In the genomic region with DNA sequence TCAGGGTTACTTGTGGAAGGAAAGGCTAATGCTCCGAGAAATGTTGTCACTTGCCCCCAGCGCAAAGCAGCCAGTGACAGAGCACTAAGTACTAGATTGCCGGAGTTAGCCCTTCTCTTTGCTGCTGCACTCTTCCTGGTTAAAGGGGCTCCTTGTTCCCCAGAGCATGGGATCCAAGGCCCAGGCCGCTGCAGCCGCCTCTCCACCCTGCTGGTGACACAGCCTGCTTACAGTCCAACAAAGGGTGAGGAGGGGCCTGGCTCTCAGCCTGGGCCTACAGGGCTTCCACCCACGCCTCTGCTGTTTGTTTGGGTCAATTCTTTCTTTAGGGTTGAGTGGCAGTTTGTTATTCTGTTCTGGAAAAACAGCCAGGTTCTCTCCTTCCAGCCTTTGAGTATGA, we compare ENCODE assay signal across 8 mouse cellular contexts. TPM values are rescaled to one million over a fixed set of nuclear protein-coding genes. Genes with fewer than 3 reads are reported as not detected.
DNase-seq lines count a peak whose midpoint lies in the region.

No protein-coding gene starts in this region.

- 50% methylated on average over 6 of the region's 6 CpGs for WGBS in embryonic facial prominence, embryonic 10.5 days

- H3K9me3 ChIP-seq in embryonic facial prominence, embryonic 10.5 days: no peaks in the 10 kb centered on the region

- peak overlapping the region; percentile 65; the same call in 1 of the 2 replicates for H3K27ac ChIP-seq in embryonic facial prominence, embryonic 10.5 days (replicated peaks)

- no peaks in the 10 kb centered on the region for H3K27me3 ChIP-seq in embryonic facial prominence, embryonic 10.5 days (replicated peaks; ENCODE audit: low read depth, poor library complexity, severe bottlenecking)

- peaks cover 17% of the 10 kb centered on the region; the same call in 1 of the 2 replicates for H3K36me3 ChIP-seq in embryonic facial prominence, embryonic 10.5 days (replicated peaks)

- H3K4me1 ChIP-seq in embryonic facial prominence, embryonic 10.5 days: peaks cover 7% of the 10 kb centered on the region

- DNase-seq in adrenal gland, adult 2 months: peak; percentile 60
- no peak for DNase-seq in adrenal gland, adult 8-10 months
- peak; percentile 55 for DNase-seq in 3T3-L1 (ENCODE audit: low read depth, low spot score)
- DNase-seq in embryonic facial prominence, embryonic 10.5 days (ENCODE audit: low spot score): no peak
- DNase-seq in heart, postnatal 10 days: peak; percentile 71
- peak; percentile 34 to 68 for DNase-seq in left cerebral cortex, postnatal 10 days (ENCODE audit: extremely low spot score in 1 of 2, low spot score in 2 of 2)
- peak; percentile 23 for DNase-seq in ovary, adult 18-20 months (ENCODE audit: low spot score)
- DNase-seq in thymus, postnatal 10 days (ENCODE audit: low spot score in 2 of 2): no peak

- intact Hi-C loops in heart, postnatal 10 days (cut with DNase I): no loop called here
- intact Hi-C loops in left cerebral cortex, postnatal 10 days (cut with DNase I): no loop called here

- no peak overlapping the region for H3K4me3 ChIP-seq in embryonic facial prominence, embryonic 10.5 days

RNA-seq across cellular contexts. Expression of gene Slc39a9, which starts 44.9 kb away (rescaled TPM):
- total RNA-seq in adrenal gland, adult 2 months (2021): 10 to 100 TPM; 43.0 to 53.0 TPM
- polyA plus RNA-seq in adrenal gland, adult 2 months (2012; rRNA removed): 44.8 and 75.6 TPM in 2 replicates
- total RNA-seq in adrenal gland, adult 8-10 months (2022): 10 to 100 TPM; 50.0 to 60.0 (median 55.6) TPM
- 24.6 and 25.7 TPM in 2 replicates for polyA plus RNA-seq in embryonic facial prominence, embryonic 10.5 days (2016; fragmentation: Nextera tagmentation; extraction: Ambion mirVana)
- total RNA-seq in heart, postnatal 10 days (2021): 10 to 100 TPM; 25.8 to 27.1 TPM
- total RNA-seq in left cerebral cortex, postnatal 10 days (2021): 10 to 100 TPM; 42.0 to 42.2 TPM

RNA-seq across cellular contexts. Expression of gene Erh, which starts 45.4 kb away (rescaled TPM):
- 10 to 100 TPM; 37.2 to 39.4 TPM for total RNA-seq in adrenal gland, adult 2 months (2021)
- polyA plus RNA-seq in adrenal gland, adult 2 months (2012; rRNA removed): 6.6 and 7.9 TPM in 2 replicates
- total RNA-seq in adrenal gland, adult 8-10 months (2022): 10 to 100 TPM; 31.4 to 52.6 (median 43.5) TPM
- polyA plus RNA-seq in embryonic facial prominence, embryonic 10.5 days (2016; fragmentation: Nextera tagmentation; extraction: Ambion mirVana): 502 and 512 TPM in 2 replicates
- total RNA-seq in heart, postnatal 10 days (2021): 10 to 100 TPM; 43.6 to 60.4 TPM
- total RNA-seq in left cerebral cortex, postnatal 10 days (2021): 10 to 100 TPM; 63.8 to 67.9 TPM

Comparison
In these comparisons a context has a peak if more than half of its experiments do, and no peak if none do; other contexts are left out.
1. DNase-seq: peak in adrenal gland, adult 2 months (single experiment), 3T3-L1 (single experiment), heart, postnatal 10 days (2 of 2), left cerebral cortex, postnatal 10 days (2 of 2) and ovary, adult 18-20 months (single experiment); none in adrenal gland, adult 8-10 months (single experiment), embryonic facial prominence, embryonic 10.5 days (single experiment) and thymus, postnatal 10 days (0 of 2).